Comparison of ENCODE assay signal across 17 mouse cellular contexts in the genomic region with DNA sequence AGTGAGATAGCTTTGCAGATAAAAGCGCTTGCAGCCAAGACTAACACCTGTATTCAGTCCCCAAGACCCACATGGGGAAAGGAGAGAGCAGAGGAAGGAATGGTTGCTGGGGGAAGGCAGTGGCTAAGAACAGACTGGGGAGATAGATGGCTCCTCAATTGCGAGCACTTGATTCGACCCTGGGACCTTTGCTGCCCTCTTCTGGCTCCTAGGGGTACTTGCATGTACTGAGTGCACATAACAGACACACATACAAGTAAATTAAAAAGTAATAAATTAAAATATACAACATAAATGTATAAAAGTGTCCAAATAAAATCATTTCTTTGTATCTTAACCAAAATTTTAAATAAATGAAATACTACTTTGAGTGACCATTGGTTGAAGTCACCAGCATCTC.
DNase-seq lines count a peak whose midpoint lies in the region; ATAC-seq and TF ChIP-seq lines count a peak whose summit lies in the region.
"Had no signal": no experiment of that assay in that cellular context is flagged by ENCODE, and none has a peak within 500 bp of the region (broad histone marks: within the 10 kb centered on the region; RNA-seq: fewer than 3 reads in every experiment).

No protein-coding gene starts in this region.

- H3K27me3 ChIP-seq in forebrain, postnatal 0 days (ENCODE audit: insufficient read depth, low read length): no peaks in the 10 kb centered on the region
- H3K27me3 ChIP-seq in forebrain, embryonic 12.5 days: no peaks in the 10 kb centered on the region
- H3K27me3 ChIP-seq in liver, postnatal 0 days (ENCODE audit: insufficient read depth, low read length): no peaks in the 10 kb centered on the region
- H3K27me3 ChIP-seq in liver, embryonic 11.5 days (replicated peaks; ENCODE audit: control insufficient read depth, insufficient read depth, low read length): no peaks in the 10 kb centered on the region
- H3K27me3 ChIP-seq in CH12.LX (replicated peaks): peaks cover 5% of the 10 kb centered on the region
- no peaks in the 10 kb centered on the region for H3K27me3 ChIP-seq in forebrain, embryonic 10.5 days (ENCODE audit: poor library complexity, severe bottlenecking)
- H3K27me3 ChIP-seq: forebrain, embryonic 13.5 days; intestine, embryonic 15.5 days; liver, embryonic 15.5 days; midbrain, embryonic 13.5 days had no signal

- no peak for DNase-seq in forebrain, postnatal 0 days
- no peak for DNase-seq in liver, postnatal 0 days
- no peak for DNase-seq in liver, embryonic 11.5 days (ENCODE audit: low spot score)
- DNase-seq in CH12.LX (ENCODE audit: extremely low read depth) (peak; percentile 35), ZHBTc4 (ENCODE audit: low read depth, low spot score) (peak; percentile 72)
- DNase-seq in forebrain, embryonic 10.5 days (ENCODE audit: extremely low spot score, low spot score): no peak
- DNase-seq: adrenal gland, adult 8-10 months; heart, adult 18-20 months; kidney, postnatal 10 days; lung, postnatal 36 days; right cerebral cortex, postnatal 25 days had no signal

- H3K27ac ChIP-seq in forebrain, postnatal 0 days (ENCODE audit: low read depth, low read length): no peak overlapping the region
- H3K27ac ChIP-seq in forebrain, embryonic 12.5 days: no peak overlapping the region
- no peak overlapping the region for H3K27ac ChIP-seq in liver, postnatal 0 days (ENCODE audit: low read depth)
- no peak overlapping the region for H3K27ac ChIP-seq in liver, embryonic 11.5 days (ENCODE audit: low read depth, low read length)
- no peak overlapping the region for H3K27ac ChIP-seq in CH12.LX (ENCODE audit: insufficient read depth, low read depth)
- no peak overlapping the region for H3K27ac ChIP-seq in forebrain, embryonic 10.5 days
- H3K27ac ChIP-seq: forebrain, embryonic 13.5 days; intestine, embryonic 15.5 days; liver, embryonic 15.5 days; midbrain, embryonic 13.5 days had no signal

- TF ChIP-seq RAD21 in CH12.LX (IDR thresholded peaks at IDR 0.05; ENCODE audit: low read depth, low read length): peak; percentile 39

- no peak for TF ChIP-seq EP300 in liver, postnatal 0 days (IDR thresholded peaks at IDR 0.05; ENCODE audit: low read depth)
- TF ChIP-seq EP300 in CH12.LX (IDR thresholded peaks at IDR 0.05; ENCODE audit: low read length): no peak

- dilution Hi-C loops in CH12.LX (cut with MboI; ENCODE audit: extremely low pct_ligation_motif_present, extremely low pct_unique_long_range_greater_than_20kb, low sequenced_read_pairs): no loop called here

- H3K4me1 ChIP-seq in forebrain, postnatal 0 days (ENCODE audit: insufficient read depth): no peaks in the 10 kb centered on the region
- no peaks in the 10 kb centered on the region for H3K4me1 ChIP-seq in forebrain, embryonic 12.5 days
- no peaks in the 10 kb centered on the region for H3K4me1 ChIP-seq in liver, postnatal 0 days (ENCODE audit: insufficient read depth)
- H3K4me1 ChIP-seq in liver, embryonic 11.5 days (replicated peaks; ENCODE audit: control insufficient read depth, insufficient read depth, low read length): no peaks in the 10 kb centered on the region
- no peaks in the 10 kb centered on the region for H3K4me1 ChIP-seq in CH12.LX (ENCODE audit: control insufficient read depth in 1 of 2, insufficient read depth in 2 of 2)
- no peaks in the 10 kb centered on the region for H3K4me1 ChIP-seq in forebrain, embryonic 10.5 days
- H3K4me1 ChIP-seq: forebrain, embryonic 13.5 days; intestine, embryonic 15.5 days; liver, embryonic 15.5 days; midbrain, embryonic 13.5 days had no signal

- no peaks in the 10 kb centered on the region for H3K79me2 ChIP-seq in CH12.LX (replicated peaks; ENCODE audit: control insufficient read depth, extremely low read depth, insufficient read depth, poor library complexity, severe bottlenecking)

- H3K4me2 ChIP-seq in forebrain, postnatal 0 days (ENCODE audit: low read depth): no peak overlapping the region
- H3K4me2 ChIP-seq in forebrain, embryonic 12.5 days: no peak overlapping the region
- H3K4me2 ChIP-seq in liver, postnatal 0 days (ENCODE audit: low read depth, low read length): no peak overlapping the region
- H3K4me2 ChIP-seq in liver, embryonic 11.5 days: no peak overlapping the region
- H3K4me2 ChIP-seq in CH12.LX (ENCODE audit: insufficient read depth, low read depth, poor library complexity, severe bottlenecking): no peak overlapping the region
- H3K4me2 ChIP-seq: forebrain, embryonic 13.5 days; intestine, embryonic 15.5 days; liver, embryonic 15.5 days; midbrain, embryonic 13.5 days had no signal

- peak; percentile 20; the same call in 1 of the 2 replicates for TF ChIP-seq CTCF in forebrain, postnatal 0 days (IDR thresholded peaks at IDR 0.05; ENCODE audit: low read depth)
- TF ChIP-seq CTCF in liver, postnatal 0 days (IDR thresholded peaks at IDR 0.05; ENCODE audit: low read depth): peak; percentile 10; the same call in 1 of the 2 replicates
- TF ChIP-seq CTCF in CH12.LX (conservative IDR thresholded peaks at IDR 0.05 in 1 of 2, IDR thresholded peaks at IDR 0.05 in 1 of 2; ENCODE audit: low read depth in 2 of 2, low read length in 2 of 2): peak; percentile 54 to 55; a peak in 3 of 4 replicates

- no peak overlapping the region for H3K9ac ChIP-seq in forebrain, postnatal 0 days
- no peak overlapping the region for H3K9ac ChIP-seq in forebrain, embryonic 12.5 days
- no peak overlapping the region for H3K9ac ChIP-seq in liver, postnatal 0 days (replicated peaks)
- no peak overlapping the region for H3K9ac ChIP-seq in liver, embryonic 11.5 days (ENCODE audit: low read depth, low read length)
- no peak overlapping the region for H3K9ac ChIP-seq in CH12.LX (ENCODE audit: insufficient read depth, low read depth)
- H3K9ac ChIP-seq: forebrain, embryonic 13.5 days; intestine, embryonic 15.5 days; liver, embryonic 15.5 days; midbrain, embryonic 13.5 days had no signal

- in situ Hi-C loops in CH12.LX (cut with MboI; ENCODE audit: low pct_ligation_motif_present, low pct_unique_long_range_greater_than_20kb, low sequenced_read_pairs): no loop called here

- H3K9me3 ChIP-seq in forebrain, postnatal 0 days (ENCODE audit: low read length): no peaks in the 10 kb centered on the region
- no peaks in the 10 kb centered on the region for H3K9me3 ChIP-seq in forebrain, embryonic 12.5 days
- H3K9me3 ChIP-seq in liver, postnatal 0 days (ENCODE audit: low read length): no peaks in the 10 kb centered on the region
- no peaks in the 10 kb centered on the region for H3K9me3 ChIP-seq in liver, embryonic 11.5 days (ENCODE audit: control insufficient read depth, low read length)
- no peaks in the 10 kb centered on the region for H3K9me3 ChIP-seq in CH12.LX (replicated peaks; ENCODE audit: low read length)
- 0 out of 2 replicates have a peak, but pooled peaks cover 4% of the 10 kb centered on the region for H3K9me3 ChIP-seq in forebrain, embryonic 10.5 days
- H3K9me3 ChIP-seq: forebrain, embryonic 13.5 days; intestine, embryonic 15.5 days; liver, embryonic 15.5 days; midbrain, embryonic 13.5 days had no signal

- no peak overlapping the region for H3K4me3 ChIP-seq in forebrain, postnatal 0 days (ENCODE audit: low read depth, low read length)
- H3K4me3 ChIP-seq in forebrain, embryonic 12.5 days (replicated peaks): no peak overlapping the region
- H3K4me3 ChIP-seq in liver, postnatal 0 days (ENCODE audit: low read depth, low read length): no peak overlapping the region
- H3K4me3 ChIP-seq in liver, embryonic 11.5 days (ENCODE audit: low read depth, low read length): no peak overlapping the region
- no peak overlapping the region for H3K4me3 ChIP-seq in CH12.LX (replicated peaks in 1 of 3; ENCODE audit: low read depth in 2 of 3, low read length in 2 of 3, poor library complexity in 1 of 3)
- no peak overlapping the region for H3K4me3 ChIP-seq in forebrain, embryonic 10.5 days
- H3K4me3 ChIP-seq: forebrain, embryonic 13.5 days; intestine, embryonic 15.5 days; liver, embryonic 15.5 days; midbrain, embryonic 13.5 days had no signal

- 81% methylated on average over 3 of the region's 3 CpGs for WGBS in forebrain, postnatal 0 days
- WGBS in forebrain, embryonic 12.5 days: 77% methylated on average over 3 of the region's 3 CpGs
- WGBS in liver, postnatal 0 days (ENCODE audit: insufficient replicate concordance): 63% methylated on average over 3 of the region's 3 CpGs
- WGBS in liver, embryonic 11.5 days: 62% methylated on average over 3 of the region's 3 CpGs
- 79% methylated on average over 3 of the region's 3 CpGs for WGBS in forebrain, embryonic 10.5 days

- TF ChIP-seq POLR2A in CH12.LX (IDR thresholded peaks at IDR 0.05; ENCODE audit: low read depth, low read length): no peak

- ATAC-seq in forebrain, postnatal 0 days: no peak
- no peak for ATAC-seq in forebrain, embryonic 12.5 days (ENCODE audit: low FRiP score)
- ATAC-seq in liver, postnatal 0 days: no peak
- ATAC-seq in liver, embryonic 11.5 days (replicated peaks; ENCODE audit: low FRiP score): no peak
- no peak for ATAC-seq in erythroblast, adult 5-6 weeks (replicated peaks; ENCODE audit: low FRiP score, poor library complexity, severe bottlenecking)
- ATAC-seq: forebrain, embryonic 13.5 days; intestine, embryonic 15.5 days; midbrain, embryonic 13.5 days had no signal

- no peaks in the 10 kb centered on the region for H3K36me3 ChIP-seq in forebrain, postnatal 0 days (ENCODE audit: insufficient read depth)
- H3K36me3 ChIP-seq in forebrain, embryonic 12.5 days (replicated peaks): no peaks in the 10 kb centered on the region
- no peaks in the 10 kb centered on the region for H3K36me3 ChIP-seq in liver, postnatal 0 days (replicated peaks; ENCODE audit: insufficient read depth, low read length)
- H3K36me3 ChIP-seq in liver, embryonic 11.5 days (ENCODE audit: control insufficient read depth, insufficient read depth, low read length): no peaks in the 10 kb centered on the region
- H3K36me3 ChIP-seq in CH12.LX (replicated peaks in 1 of 2; ENCODE audit: control insufficient read depth in 1 of 2, insufficient read depth in 1 of 2, low read length in 1 of 2): no peaks in the 10 kb centered on the region
- no peaks in the 10 kb centered on the region for H3K36me3 ChIP-seq in forebrain, embryonic 10.5 days (replicated peaks)
- H3K36me3 ChIP-seq: intestine, embryonic 15.5 days; liver, embryonic 15.5 days; midbrain, embryonic 13.5 days had no signal

TF ChIP-seq in CH12.LX, 34 proteins besides CTCF, POLR2A, EP300 and RAD21:
- TF ChIP-seq ZKSCAN1 (IDR thresholded peaks at IDR 0.05; ENCODE audit: borderline replicate concordance, low read depth, low read length): no peak
- peak; percentile 25 for TF ChIP-seq SMC3 (IDR thresholded peaks at IDR 0.05; ENCODE audit: low read depth, low read length)
- no peak for TF ChIP-seq USF2 (conservative IDR thresholded peaks at IDR 0.05; ENCODE audit: low read depth, low read length)
- TF ChIP-seq CHD2 (IDR thresholded peaks at IDR 0.05; ENCODE audit: low read length): no peak
- TF ChIP-seq MEF2A (IDR thresholded peaks at IDR 0.05; ENCODE audit: borderline replicate concordance, low read depth, low read length): no peak

Comparison
In these comparisons a context has a peak if more than half of its experiments do, and no peak if none do; other contexts are left out.
1. DNase-seq: peak in CH12.LX (single experiment) and ZHBTc4 (single experiment); none in forebrain, postnatal 0 days (single experiment), liver, postnatal 0 days (single experiment), liver, embryonic 11.5 days (single experiment) and forebrain, embryonic 10.5 days (single experiment).
2. Peak in every context shown above with its lines, with median percentiles within 50 percentile points of each other: CTCF ChIP-seq.